Mouse (Mus musculus) forelimb bud, embryonic 11.5 days (tissue): ENCODE measurements at regions not wholly inside any gene's neighbourhood (a gene's known extent, or its start where the extent isn't known, plus 50 kb on each side); places are given as distances from the start of the nearest gene placed in this dataset.
"Not testable (repeated sequence)": the region's sequence is repeated elsewhere in the genome, so short reads cannot be mapped to it uniquely, and the experiment has no call there.

Experiments used
- DNase-seq: peaks from one replicate; pipeline ENCODE4 v3.0.0-alpha.2; 2012; ENCODE audit warnings: low read depth, low spot score

DNA sequence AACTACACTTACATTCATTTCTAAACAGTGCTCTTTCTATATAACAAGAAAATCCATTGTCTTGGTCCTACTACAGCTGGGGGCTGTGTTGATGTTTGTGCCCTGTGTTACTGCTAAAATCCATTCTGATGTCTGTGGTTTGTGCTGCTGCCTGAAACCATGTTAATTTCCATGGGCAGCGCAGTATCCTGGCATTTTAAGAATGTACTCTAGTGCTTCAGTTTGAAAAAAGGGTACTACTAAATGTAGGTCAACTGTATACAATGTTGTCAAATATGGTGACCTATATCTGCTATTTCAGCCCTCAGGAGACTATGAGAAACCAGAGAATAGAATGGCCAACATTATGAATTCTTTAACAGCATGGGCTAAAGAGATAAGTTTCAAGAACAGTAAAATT is 1052.2 kb downstream of the Hace1 start:
- no peak for DNase-seq

DNA sequence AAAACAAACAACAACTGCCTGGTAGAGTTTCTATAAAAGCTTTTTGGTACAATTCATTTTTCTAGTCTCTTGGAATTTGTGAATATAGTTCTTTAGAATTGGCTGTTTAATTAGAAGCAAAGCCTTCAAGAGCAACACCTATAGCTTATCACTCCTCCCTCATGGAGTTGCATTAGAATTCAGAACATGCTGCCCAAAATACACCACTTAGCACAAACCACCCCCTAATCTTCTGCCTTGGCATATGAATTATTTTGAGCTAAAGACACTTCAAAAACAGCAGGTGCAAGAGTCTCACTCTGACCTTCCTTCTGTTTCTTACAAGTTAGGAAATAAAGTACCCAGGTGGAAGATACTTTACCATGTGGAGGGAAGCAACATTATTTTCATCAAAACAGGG is 1085.4 kb downstream of the Hace1 start:
- DNase-seq = no peak

DNA sequence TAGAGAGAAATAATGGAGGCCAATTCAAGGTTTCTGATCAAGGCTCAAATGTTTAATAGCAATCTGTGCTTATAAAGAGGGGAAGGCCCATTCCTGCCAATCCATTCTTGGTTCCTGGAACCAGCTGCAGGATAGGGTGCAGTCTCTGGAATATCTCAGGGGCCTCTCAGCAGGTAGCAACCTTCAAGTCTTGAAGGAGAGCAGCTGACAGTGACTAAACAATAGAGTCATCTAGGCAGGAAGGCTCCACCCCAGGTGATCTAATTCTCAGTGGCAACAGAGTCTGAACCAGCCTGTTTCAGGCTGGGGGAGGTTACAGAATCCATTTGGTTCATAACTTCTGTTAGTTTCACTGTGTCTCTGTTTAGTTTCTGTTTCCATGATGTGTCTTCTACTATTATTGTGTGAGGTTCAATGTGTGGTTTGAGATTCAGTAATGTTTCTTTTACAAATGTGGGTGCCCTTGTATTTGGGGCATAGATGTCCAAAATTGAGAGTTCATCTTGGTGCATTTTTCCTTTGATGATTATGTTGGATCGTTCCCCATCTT is 1112.3 kb downstream of the Hace1 start:
- not testable (repeated sequence) for DNase-seq

DNA sequence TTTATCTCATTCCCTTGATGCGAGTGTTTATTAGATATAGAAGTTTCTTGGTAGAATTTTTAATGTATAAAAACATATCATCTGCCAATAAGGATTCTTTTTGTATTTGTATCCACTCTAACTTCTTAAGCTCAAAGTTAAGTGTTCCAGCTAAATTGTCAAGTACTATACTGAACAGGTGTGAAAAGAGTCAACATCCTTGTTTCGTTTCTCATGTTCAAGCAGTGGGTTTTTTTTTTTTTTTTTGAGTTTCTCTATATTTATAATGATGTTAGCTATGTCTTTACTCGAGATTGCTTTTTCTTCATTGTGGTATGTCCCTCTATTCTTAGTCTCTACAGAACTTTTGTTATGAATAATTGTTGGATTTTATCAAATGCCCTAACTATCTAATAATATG is 1115.0 kb downstream of the Hace1 start:
- no peak for DNase-seq

DNA sequence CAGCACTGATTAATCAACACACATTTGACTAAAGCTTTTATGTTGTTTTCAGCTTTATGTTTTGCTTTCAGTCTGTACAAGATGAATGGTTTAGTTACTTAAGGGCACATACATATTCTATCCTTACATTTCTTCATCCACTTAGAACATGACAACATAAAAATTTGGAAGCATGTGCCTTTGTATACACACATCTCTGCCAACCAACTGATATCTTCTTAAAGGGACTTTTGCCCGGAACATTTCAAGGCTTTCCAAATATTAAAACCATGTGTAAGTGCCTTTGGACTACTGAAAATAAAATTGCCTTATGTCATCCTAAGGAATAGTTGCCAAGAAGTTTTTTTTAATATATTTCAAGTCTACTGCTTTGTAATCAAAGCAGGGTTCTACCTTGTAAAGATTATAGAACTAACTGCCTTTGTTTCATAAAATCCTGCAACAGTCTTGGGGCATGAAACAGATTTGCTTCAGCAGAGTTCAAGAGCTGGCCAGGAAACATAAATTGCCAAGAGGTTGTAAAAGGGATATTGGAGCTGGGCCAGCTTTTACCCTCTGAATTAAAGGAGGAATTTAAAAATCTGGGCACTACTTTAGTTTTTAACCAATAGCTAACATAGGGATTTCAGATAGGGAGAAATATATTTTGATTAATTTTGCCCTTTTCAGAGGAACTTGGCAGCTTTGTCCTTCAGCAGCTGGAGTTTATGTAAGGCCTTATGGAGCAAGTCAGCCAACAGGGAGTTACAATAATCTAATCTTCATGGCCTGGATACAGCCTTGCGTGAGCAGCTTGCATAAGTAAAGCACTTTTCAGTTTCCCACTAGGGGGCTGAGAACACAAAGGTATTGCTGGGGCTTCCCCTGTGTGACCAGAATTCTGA is 1120.0 kb downstream of the Hace1 start:
- DNase-seq = peak; percentile 59

DNA sequence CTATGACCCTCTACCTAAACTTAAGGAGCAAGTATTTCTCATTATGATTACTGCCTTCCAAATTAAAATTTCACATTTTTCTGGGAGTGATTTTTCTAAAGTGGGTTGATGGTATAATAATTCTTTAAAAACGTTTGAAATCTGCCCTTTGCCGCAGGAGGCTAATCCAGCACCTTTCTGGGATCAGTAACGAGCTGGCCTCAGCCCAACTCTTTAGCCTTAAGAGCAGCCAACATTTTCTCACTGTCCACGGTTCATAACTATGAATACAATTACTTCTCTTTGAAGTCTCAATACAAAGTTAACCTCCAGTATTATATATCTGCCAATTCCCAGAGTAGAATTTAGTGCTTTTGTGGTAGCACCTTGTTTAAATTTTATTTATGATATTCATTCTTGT is 1123.6 kb downstream of the Hace1 start:
- no peak for DNase-seq

DNA sequence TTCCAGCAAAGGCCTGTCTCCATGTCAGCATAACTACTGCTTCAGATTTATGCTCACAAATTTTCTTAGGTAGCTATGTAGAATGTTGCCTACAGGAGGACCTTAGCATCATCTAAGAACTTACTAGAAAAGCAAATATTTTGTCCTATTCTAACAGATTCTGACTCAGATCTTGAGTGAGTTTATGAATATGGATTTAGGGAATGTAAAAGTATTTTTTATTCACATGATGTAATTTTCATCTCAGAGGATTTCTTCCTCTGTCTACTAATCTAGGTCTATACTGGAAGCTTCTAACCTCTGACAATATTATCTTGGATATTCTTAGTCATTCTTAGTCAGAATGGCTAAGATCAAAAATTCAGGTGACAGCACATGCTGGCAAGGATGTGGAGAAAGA is 1130.4 kb downstream of the Hace1 start:
- not testable (repeated sequence) for DNase-seq

DNA sequence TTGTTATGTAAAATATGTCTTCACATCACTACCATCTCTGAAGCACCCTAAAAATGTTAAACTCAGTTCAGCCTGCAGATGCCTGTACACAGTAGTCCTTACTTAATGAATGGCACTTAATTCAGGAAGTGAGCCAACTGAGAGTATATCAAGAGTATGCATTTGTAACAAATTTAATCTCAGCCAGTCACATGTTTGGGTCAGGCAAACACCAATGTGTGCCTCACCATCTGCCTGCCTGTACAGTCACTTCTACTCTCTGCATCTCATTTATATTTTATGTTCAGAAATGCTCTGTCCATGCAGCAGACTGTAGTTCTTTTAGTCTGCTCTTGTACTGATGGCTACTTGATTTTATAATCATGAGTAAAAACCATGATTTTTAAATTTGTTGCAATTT is 1135.1 kb downstream of the Hace1 start:
- no peak for DNase-seq

DNA sequence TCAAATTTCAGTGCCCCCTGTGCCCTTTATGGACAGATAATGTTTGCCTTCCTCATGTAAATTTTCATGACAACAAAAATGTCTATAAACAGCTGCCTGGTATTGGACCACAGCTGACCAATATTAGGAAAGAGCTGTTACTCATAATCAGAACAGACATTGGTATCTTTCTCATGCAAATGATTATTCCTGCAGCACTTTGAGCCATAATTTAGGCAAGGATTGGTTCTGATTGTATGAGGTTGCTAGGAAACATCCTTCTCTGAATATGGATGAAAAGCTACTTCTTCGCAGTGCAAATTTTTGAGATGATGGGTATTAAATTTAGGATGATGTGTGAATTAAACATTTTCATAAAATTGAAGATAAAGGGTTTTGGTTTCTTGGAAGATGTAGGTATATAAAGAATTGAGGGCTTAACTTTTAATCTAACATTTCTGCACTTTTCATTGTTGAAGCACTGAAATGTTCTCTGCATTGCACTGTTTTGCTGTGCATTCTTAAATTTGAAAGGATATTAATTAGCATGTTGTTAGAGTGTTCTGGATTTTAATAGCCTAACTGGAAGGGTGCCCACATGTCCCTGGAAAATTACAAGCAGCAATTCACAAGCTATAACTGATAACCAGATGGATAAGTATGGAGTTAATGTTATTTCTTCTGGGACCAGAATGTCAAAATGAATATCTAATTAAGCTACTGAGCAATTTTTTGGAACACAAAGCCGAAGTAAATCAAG is 1140.9 kb downstream of the Hace1 start:
- DNase-seq = no peak

DNA sequence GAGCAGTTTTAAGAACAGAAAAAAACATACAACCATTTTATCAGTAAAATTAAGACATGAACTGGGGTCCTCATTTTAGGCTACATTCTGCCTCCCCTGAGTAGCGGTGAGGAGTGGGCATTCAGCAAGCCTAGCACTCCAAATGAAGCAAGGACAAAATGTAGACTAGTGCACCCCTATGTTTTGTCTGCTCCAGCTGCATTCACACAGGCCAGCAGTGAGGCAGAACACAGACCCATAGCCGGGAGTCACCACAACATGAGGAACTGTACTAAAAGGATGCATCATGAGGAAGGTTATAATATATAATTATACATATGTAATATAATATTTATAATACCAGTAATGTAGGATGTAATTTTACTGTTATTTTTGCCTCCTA is 1141.5 kb downstream of the Hace1 start:
- DNase-seq = no peak

DNA sequence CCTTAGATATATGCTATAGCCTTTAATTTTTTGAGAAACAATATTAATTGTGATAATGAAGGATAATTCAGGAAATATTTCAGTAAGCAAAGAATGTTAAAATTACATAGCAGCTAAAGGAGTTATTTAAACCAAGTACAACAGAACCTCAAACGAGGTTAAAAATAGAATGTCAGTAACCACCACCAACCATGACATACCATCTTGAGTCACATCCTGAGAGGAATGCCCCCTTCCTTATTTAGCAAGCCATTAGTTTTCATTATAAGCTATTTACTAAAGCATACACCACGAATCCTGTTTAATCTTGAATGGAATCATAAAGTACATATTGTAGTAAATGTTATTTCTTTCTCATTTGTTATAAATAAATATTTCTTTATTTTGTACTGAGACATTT is 1146.0 kb downstream of the Hace1 start:
- DNase-seq = no peak

DNA sequence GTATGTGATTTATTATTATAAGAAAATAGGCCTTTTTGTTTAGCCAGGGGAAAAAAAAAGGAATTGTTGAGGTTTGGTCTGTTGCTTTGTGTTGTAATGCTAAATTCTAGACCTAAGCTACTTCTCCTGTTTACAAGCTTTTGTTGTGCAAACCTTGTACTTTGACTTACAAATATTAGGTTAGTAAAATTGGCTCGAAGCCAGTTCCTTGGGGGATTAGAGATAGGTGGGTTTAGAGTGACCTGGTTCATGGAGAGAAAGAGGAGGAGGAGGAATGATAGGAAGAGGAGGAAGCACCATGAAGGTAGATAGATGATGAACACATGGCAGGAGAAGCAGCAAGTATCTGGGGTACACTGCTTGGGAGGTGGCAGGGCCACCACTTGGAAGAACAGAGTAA is 1153.0 kb downstream of the Hace1 start:
- DNase-seq = no peak

DNA sequence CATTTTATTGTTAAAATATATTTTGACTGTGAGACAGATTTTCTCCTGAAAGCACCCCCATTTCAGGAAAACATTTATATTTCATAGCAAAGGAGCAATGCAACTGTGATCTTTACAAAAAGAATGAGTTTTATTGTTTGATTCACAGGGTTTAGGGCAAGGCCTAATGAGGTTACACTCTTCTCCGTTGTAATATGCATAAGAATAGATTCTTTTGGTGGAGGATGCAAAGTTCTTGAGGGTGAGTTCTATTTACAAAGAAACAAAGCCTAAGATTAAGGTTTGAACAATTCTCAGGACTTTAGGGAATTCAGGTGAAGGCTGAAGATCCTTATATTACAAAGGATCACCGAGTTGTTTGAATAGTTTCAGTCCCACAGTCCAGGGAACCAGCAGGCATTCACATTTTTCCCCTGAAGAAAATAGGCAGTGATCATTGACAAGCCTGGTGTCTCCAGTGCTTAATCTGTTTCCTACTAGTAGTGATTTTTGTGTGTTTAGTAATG is 1156.2 kb downstream of the Hace1 start:
- DNase-seq = no peak

DNA sequence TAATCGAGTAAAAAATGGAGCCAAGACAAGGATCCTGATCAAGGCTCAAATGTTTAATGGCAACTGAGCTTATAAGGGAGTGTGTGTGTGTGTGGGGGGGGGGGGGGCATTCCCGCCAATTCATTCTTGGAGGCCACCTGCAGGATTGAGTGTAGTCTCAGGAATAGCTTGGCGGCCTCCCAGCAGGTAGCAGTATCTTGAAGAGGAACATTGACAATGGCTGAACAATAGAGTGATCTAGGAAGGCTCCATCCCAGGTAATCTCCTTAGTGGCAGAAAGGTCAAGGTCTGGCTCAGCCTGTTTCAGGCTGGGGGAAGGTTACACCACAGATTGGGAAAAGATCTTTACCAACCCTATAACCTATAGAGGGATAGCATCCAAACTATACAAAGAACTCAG is 1163.5 kb downstream of the Hace1 start:
- no peak for DNase-seq

DNA sequence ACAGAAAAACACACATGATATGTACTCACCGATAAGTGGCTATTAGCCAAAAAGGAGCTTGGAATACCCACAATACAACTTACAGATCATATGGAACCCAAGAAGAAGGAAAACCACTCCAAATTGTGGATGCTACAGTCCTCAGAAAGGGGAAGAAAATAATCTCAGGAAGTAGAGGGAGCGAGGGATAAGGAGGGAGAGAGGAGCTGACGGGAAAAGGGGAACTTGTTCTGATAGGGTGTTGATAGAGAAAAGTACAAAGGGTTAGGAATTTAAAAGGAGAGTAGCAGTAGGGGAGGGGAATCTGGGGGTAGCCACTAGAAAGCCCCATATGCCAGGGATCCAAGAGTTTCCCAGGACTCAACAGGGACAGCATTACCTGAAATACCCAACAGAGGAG is 1164.5 kb downstream of the Hace1 start:
- DNase-seq = no peak

DNA sequence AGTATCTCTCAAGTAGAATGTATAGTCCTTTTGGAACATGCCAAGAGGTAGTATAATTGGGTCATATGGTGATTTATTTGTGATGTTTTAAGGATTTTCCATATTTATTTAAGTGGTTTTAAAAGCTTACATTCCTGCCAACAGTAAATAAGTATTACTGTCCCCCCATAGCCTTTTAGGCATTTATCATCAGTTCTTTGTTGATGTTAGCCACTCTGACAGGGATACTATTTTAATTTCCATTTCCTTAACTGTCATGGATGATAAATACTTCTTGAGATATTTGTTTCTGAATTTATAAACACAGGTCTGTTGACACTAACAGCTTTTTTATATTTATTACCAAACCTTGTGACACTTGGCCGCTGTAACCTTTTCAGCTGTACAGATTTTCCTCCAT is 1183.3 kb downstream of the Hace1 start:
- no peak for DNase-seq

DNA sequence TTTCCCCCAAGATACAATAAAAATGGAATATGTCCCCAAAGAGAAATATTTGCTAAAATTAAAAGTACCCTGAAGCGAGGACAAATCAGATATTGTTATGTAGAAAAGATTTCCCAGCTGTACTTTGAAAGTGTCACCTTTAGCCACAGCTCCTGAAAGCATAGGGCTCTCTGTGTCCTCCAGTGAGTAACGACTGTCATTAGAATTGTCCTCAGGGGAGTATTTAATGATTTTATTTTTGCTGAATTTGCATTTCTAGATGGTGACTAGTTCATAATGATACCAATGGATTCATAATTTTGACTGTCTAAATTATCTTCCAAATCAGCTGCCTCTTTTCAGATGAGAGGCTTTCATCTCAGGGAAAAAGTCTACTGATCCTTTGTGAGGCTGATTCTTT is 1201.1 kb downstream of the Hace1 start:
- DNase-seq = no peak

DNA sequence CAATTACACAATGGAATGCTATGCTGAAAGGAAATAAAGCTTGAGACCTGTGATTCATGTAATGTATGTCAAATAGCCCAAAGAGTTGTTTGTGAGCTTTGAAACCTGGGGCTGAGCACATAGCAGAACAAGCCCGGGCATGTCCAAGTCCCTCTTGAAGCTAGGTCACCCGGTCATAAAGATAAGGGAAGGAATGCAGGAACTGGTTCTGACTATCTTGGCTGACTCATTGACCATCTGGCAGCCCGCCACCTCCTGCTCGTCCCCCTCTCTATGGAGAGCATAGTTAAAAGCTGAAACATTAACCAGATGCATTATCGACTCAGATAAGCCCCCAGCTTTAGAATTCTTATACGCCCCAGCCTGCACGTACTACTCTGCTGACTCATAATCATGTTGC is 1208.1 kb downstream of the Hace1 start:
- not testable (repeated sequence) for DNase-seq

DNA sequence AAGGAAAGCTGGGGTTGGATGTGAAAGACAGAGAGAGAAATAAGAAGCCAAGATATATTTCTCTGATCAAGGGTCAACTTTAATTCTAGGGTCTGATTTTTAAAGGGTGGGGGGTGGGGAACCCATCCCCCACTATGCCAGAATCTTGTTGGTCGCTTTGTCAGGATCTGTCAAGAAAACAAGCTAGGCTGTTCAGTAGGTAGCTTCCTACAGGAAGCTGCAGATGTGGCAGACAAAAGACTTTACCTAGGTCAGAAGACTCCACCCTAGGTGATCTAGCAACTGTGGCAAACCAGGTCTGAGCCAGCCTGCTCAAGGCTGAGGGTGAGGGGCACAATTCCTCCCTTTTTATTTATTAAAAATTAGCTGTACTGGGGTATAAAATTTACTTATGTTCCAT is 1236.6 kb downstream of the Hace1 start:
- no peak for DNase-seq

DNA sequence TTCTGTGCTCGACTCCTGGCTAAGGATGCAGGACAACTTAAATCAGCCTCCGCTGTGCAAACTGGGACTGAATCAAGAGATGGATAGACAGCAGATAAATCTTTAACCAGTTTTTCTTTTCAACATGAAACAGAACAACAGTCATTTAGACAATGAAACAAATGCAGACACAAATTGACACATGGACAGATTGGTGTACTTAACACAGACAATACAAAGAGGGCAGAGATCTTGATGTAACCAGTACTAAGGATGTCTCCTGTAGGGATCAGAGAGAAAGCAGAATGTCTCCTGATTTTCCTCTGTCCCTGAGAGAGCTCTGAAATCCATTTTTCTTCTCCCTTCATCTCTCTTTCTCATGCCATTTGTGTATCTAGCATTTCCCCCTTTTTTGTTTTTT is 1241.5 kb downstream of the Hace1 start:
- no peak for DNase-seq

DNA sequence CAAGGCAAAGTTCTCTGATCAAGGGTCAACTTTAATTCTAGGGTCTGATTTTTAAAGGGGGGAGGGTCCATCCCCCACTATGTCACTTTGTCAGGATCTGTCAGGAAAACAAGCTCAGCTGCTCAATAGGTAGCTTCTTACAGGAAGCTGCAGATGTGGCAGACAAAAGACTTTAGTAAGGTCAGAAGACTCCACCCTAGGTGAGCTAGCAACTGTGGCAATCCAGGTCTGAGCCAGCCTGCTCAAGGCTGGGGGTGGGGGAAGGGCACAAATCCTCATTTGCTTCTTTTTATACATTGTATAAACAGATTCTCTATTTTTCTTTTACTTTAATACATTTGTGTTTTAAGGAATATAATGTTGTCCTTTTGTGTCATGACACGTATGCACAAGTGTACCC is 1242.3 kb downstream of the Hace1 start:
- DNase-seq = no peak

DNA sequence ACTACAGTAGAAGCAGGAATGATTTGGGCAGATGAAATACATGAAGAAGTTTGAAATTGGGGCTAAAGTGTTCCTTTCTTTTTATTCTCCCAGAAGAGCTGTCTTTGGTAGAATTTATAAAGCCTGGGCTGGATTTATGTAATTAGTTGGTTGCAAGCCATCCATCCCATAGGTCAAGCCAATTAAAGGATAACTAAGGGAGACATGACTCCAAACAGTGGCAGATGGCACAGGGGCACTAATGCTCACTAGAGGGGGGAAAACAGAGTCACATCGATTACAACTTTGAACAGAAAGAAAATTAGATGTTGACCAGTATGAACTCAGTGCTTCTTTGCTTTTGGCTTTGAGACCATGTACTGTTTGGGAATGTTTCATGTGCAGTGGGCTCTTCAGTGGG is 1246.2 kb downstream of the Hace1 start:
- DNase-seq = no peak

DNA sequence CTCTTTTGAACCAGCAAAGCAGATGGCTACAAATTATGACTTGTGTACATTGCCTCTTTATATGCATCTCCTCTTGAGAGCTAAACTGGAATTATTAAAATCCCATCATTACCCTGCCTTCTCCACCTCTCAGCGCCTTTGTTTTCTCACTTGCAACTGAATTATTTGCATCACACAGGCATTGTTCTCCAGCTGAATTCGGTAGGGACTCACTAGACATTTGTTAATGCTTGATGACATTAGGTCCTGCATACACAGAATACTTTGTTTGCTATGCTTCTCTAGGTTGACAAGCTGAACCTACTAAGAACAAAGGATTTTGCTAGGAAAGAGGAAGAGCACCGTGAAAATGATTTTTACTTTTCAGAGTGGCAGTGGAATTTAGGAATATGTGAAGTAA is 1248.4 kb downstream of the Hace1 start:
- no peak for DNase-seq
